Mouse (Mus musculus): ENCODE results near the gene Zfp451. TPM values are rescaled to one million over a fixed set of nuclear protein-coding genes. Genes with fewer than 3 reads are reported as not detected.

Zfp451 gene
- polyA plus RNA-seq (2014; fragmentation: Illumina TruSeq; extraction: RNeasy Lipid Tissue Mini Kit (QIAGEN cat#74804); ENCODE audit: low read depth, low replicate concordance): 72.9 TPM

DNA sequence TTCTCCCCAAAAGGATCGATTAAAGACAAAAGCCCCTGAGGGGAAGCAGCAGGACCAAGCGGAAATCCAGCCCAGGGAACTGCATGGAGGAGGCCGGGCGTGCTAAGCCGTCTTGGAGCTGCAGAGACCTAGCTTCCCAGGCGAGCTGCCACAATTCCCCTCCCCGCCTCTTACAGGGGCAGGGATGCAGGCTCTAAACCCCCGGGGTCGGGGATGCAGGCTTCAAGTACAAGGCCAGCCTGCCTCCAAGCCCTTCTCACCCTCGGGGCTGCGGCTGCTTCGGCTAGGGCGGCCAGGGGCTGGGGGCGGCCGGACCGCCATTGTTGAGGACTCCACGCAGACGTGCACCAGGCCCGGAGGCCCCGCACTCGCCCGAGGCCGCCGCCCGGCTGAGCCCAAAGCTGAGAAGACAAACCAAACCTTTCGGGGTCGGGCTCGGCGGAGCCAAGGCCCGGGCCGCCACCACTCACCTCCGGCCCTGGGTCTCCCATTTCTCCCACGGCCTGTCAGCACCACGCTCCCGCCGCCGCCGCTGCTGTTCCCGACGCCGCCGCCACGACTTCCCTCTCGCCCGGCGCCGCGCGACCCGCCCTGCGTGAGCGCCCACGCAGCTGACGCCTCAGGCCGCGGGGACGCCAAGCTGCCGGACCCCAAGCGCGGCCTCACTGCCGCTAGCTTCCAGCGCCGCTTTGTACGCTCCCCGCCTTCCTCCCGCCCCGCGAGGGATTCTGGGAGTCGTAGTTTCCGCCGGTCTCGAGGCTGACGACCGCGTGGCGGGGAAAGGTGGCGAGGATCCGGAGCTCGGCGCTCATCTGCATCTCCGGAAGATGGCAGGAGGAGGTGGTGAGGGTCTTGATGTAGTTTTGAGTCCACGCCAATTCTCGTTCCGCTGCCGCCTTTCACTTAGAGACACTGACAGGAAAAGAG lies at the start of gene Zfp451:
TSS of gene Zfp451 (minus strand) at position 728 of the 927 bp plus-strand sequence.

DNA sequence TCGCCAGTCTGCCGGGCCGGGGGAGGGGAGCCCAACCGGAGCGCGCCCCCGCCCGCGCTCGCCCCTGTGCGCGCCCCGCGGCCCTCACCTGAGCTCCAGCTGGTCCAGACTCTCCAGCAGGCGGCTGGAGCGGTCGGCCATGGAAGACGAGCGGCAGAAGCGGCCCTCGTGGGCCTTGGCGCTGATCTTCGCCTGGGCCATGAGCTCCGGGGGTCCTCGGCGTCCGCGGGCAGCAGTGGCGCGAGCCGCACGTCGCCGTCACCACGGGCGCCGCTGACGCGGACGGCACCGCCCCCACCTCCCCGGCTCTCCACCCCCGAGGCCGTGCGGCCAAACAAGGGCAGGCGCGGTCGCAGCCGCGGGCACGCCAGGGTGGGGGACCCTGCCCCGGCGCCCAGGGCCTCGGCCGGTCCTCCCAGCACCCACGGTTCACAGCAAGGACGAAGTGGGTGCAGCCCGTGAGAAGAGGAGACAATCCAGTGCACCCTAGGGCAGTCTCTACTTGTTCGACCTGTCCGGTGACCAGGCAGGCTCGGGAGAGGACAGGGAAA lies 56.8 kb downstream of the Zfp451 start, which contains the start of gene Bag2:
TSS of gene Bag2 (minus strand) at position 305 of the 551 bp plus-strand sequence.

DNA sequence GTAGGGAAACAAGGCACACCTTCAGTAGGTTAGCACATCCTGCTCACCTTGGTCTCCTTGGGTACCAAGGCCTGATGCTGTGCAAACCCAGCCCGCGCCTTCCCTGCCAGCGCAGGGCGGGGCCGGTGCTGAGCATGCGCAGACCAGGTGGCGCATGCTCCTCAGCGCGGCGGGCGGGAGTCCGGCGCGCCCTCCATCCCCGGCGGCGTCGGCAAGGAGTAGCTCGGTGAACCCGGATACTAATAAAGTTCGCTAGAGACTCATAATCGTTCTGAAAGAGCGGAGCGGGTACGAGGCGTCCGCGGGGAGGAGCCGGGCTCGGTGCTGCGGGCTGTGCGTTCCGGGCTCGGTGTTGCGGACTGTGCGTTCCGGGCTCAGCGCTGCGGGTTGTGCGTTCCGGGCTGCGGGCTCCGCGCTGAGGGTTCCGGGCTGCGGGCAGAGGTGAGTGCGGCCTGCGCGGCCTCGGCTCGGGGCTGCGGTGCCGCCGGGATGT lies 94.6 kb downstream of the Zfp451 start, which contains the start of gene Rab23:
TSS of gene Rab23 (plus strand) at position 155 of the 493 bp plus-strand sequence.

Other genes with a start within 250 kb of the Zfp451 start
- 6.9 TPM for gene Prim2, start 144.8 kb downstream of the Zfp451 start, polyA plus RNA-seq (2014; fragmentation: Illumina TruSeq; extraction: RNeasy Lipid Tissue Mini Kit (QIAGEN cat#74804); ENCODE audit: low read depth, low replicate concordance)
- gene Rab23, start 94.7 kb downstream of the Zfp451 start, polyA plus RNA-seq (2014; fragmentation: Illumina TruSeq; extraction: RNeasy Lipid Tissue Mini Kit (QIAGEN cat#74804); ENCODE audit: low read depth, low replicate concordance): 14.1 TPM
- 28.7 TPM for gene Bag2, start 56.8 kb downstream of the Zfp451 start, polyA plus RNA-seq (2014; fragmentation: Illumina TruSeq; extraction: RNeasy Lipid Tissue Mini Kit (QIAGEN cat#74804); ENCODE audit: low read depth, low replicate concordance)
- 2.0 TPM for gene Bend6, start 93.2 kb upstream of the Zfp451 start, polyA plus RNA-seq (2014; fragmentation: Illumina TruSeq; extraction: RNeasy Lipid Tissue Mini Kit (QIAGEN cat#74804); ENCODE audit: low read depth, low replicate concordance)
- gene Dst, start 93.6 kb upstream of the Zfp451 start, polyA plus RNA-seq (2014; fragmentation: Illumina TruSeq; extraction: RNeasy Lipid Tissue Mini Kit (QIAGEN cat#74804); ENCODE audit: low read depth, low replicate concordance): 51.6 TPM

All from adrenal gland, adult 10 weeks (tissue).